Mouse (Mus musculus) MEL (cell line): Measurements from ENCODE around the gene Pard3. TPM values are rescaled to one million over a fixed set of nuclear protein-coding genes. Genes with fewer than 3 reads are reported as not detected.

Source experiments
- DNase-seq: peaks from one replicate; pipeline ENCODE4 v3.0.0; 2011; ENCODE audit warnings: low read depth, low spot score
- H3K27ac ChIP-seq: 2 replicates; pipeline ENCODE4 v1.5.1; 2012; ENCODE audit warnings: low read depth, mild to moderate bottlenecking, control low read depth, low read length, moderate library complexity; ENCODE audit not compliant: control insufficient read depth
- H3K27me3 ChIP-seq, 2 experiments: fragments of 150-350 bp in 1 of 2; sonication (generic) in 1 of 2; 2 replicates each; pipeline ENCODE4 v1.6.1; 2012; ENCODE audit warnings: low read length in 2 of 2, mild to moderate bottlenecking in 2 of 2, improper control_type of control experiment in 1 of 2, moderate library complexity in 1 of 2; ENCODE audit not compliant: insufficient read depth in 2 of 2, control insufficient read depth in 1 of 2
- H3K36me3 ChIP-seq, 2 experiments: 2 replicates each; pipeline ENCODE4 v1.6.1; 2012 to 2014; ENCODE audit warnings: low read length in 2 of 2, improper control_type of control experiment in 1 of 2, inconsistent platforms in 1 of 2, mild to moderate bottlenecking in 1 of 2; ENCODE audit not compliant: insufficient read depth in 2 of 2, control insufficient read depth in 1 of 2
- H3K4me1 ChIP-seq, 2 experiments: fragments of 150-350 bp in 1 of 2; sonication (generic) in 1 of 2; 2 replicates each; pipeline ENCODE4 v1.6.1; 2012; ENCODE audit warnings: low read length in 2 of 2, improper control_type of control experiment in 1 of 2, mild to moderate bottlenecking in 1 of 2; ENCODE audit not compliant: insufficient read depth in 2 of 2, control insufficient read depth in 1 of 2
- H3K4me3 ChIP-seq, 2 experiments: fragments of 150-350 bp in 1 of 2; sonication (generic) in 1 of 2; 2 replicates each; pipeline ENCODE4 v1.5.1; 2012; ENCODE audit warnings: low read depth in 2 of 2, low read length in 2 of 2, mild to moderate bottlenecking in 2 of 2, moderate library complexity in 2 of 2, control low read depth in 1 of 2, improper control_type of control experiment in 1 of 2; ENCODE audit not compliant: control insufficient read depth in 1 of 2, insufficient read depth in 1 of 2
- H3K79me2 ChIP-seq: 2 replicates; pipeline ENCODE4 v1.6.1; 2012; ENCODE audit warnings: mild to moderate bottlenecking, low read length, moderate library complexity; ENCODE audit not compliant: control insufficient read depth, poor library complexity, insufficient read depth
- H3K9ac ChIP-seq: 2 replicates; pipeline ENCODE4 v1.6.1; 2012; ENCODE audit warnings: low read depth, mild to moderate bottlenecking, control low read depth, low read length, moderate library complexity; ENCODE audit not compliant: control insufficient read depth, poor library complexity, severe bottlenecking
- H3K9me3 ChIP-seq: fragments of 150-350 bp; sonication (generic); replicated peaks from 2 replicates; pipeline ENCODE4 v1.6.1; 2012; ENCODE audit warnings: mild to moderate bottlenecking, low read length, improper control_type of control experiment, moderate library complexity; ENCODE audit not compliant: insufficient read depth
- BHLHE40 ChIP-seq: IDR thresholded peaks from 2 replicates; pipeline ENCODE4 v1.6.1; 2012; ENCODE audit warnings: low read depth, mild to moderate bottlenecking, inconsistent platforms, low read length, improper control_type of control experiment, borderline replicate concordance
- CHD1 ChIP-seq: IDR thresholded peaks from 2 replicates; pipeline ENCODE4 v1.6.1; 2012; ENCODE audit warnings: low read depth, mild to moderate bottlenecking, inconsistent platforms, low read length, improper control_type of control experiment
- CHD2 ChIP-seq: IDR thresholded peaks from 2 replicates; pipeline ENCODE4 v1.6.1; 2011; ENCODE audit warnings: low read length, improper control_type of control experiment
- CTCF ChIP-seq, 3 experiments: IDR thresholded peaks in 2 of 3; conservative IDR thresholded peaks in 1 of 3; 2 replicates each; pipeline ENCODE4 v1.5.1; 2011 to 2012; ENCODE audit warnings: low read length in 3 of 3, low read depth in 2 of 3, mild to moderate bottlenecking in 2 of 3, improper control_type of control experiment in 1 of 3, inconsistent platforms in 1 of 3, mixed read lengths in 1 of 3, moderate library complexity in 1 of 3; ENCODE audit not compliant: control insufficient read depth in 1 of 3, insufficient read depth in 1 of 3, poor library complexity in 1 of 3, severe bottlenecking in 1 of 3
- ELF1 ChIP-seq: IDR thresholded peaks from 2 replicates; pipeline ENCODE4 v1.6.1; 2014; ENCODE audit warnings: low read depth, mild to moderate bottlenecking, inconsistent platforms, low read length, improper control_type of control experiment, moderate library complexity
- EP300 ChIP-seq, 2 experiments: IDR thresholded peaks; 2 replicates each; pipeline ENCODE4 v1.6.1; 2011; ENCODE audit warnings: improper control_type of control experiment in 2 of 2, low read length in 2 of 2, low read depth in 1 of 2, mild to moderate bottlenecking in 1 of 2
- ETS1 ChIP-seq: IDR thresholded peaks from 2 replicates; pipeline ENCODE4 v1.6.1; 2012; ENCODE audit warnings: low read depth, mild to moderate bottlenecking, inconsistent platforms, low read length, improper control_type of control experiment, moderate library complexity
- GABPA ChIP-seq: IDR thresholded peaks from 2 replicates; pipeline ENCODE4 v1.6.1; 2012; ENCODE audit warnings: low read depth, mild to moderate bottlenecking, inconsistent platforms, low read length, improper control_type of control experiment, moderate library complexity
- HCFC1 ChIP-seq: IDR thresholded peaks from 2 replicates; pipeline ENCODE4 v1.6.1; 2012; ENCODE audit warnings: low read depth, mild to moderate bottlenecking, inconsistent platforms, low read length, improper control_type of control experiment, moderate library complexity
- JUND ChIP-seq: IDR thresholded peaks from 2 replicates; pipeline ENCODE4 v1.6.1; 2011; ENCODE audit warnings: low read depth, mild to moderate bottlenecking, improper control_type of control experiment, low read length
- KAT2A ChIP-seq: conservative IDR thresholded peaks from 2 replicates; pipeline ENCODE4 v1.6.1; 2012; ENCODE audit warnings: low read depth, low read length, improper control_type of control experiment, inconsistent platforms
- MAFK ChIP-seq: IDR thresholded peaks from 2 replicates; pipeline ENCODE4 v1.6.1; 2011; ENCODE audit warnings: low read depth, mild to moderate bottlenecking, low read length, improper control_type of control experiment, borderline replicate concordance
- MEF2A ChIP-seq: IDR thresholded peaks from 2 replicates; pipeline ENCODE4 v1.6.1; 2014; ENCODE audit warnings: low read depth, mild to moderate bottlenecking, inconsistent platforms, low read length, improper control_type of control experiment; ENCODE audit not compliant: poor library complexity, insufficient replicate concordance, severe bottlenecking; ENCODE audit errors: extremely low read depth
- MXI1 ChIP-seq: IDR thresholded peaks from 2 replicates; pipeline ENCODE4 v1.6.1; 2011; ENCODE audit warnings: mild to moderate bottlenecking, low read depth, low read length, improper control_type of control experiment
- MYB ChIP-seq: IDR thresholded peaks from 2 replicates; pipeline ENCODE4 v1.6.1; 2011; ENCODE audit warnings: mild to moderate bottlenecking, low read depth, low read length, improper control_type of control experiment
- MYC ChIP-seq: IDR thresholded peaks from 2 replicates; pipeline ENCODE4 v1.6.1; 2011; ENCODE audit warnings: low read depth, mild to moderate bottlenecking, low read length, improper control_type of control experiment, moderate library complexity
- NRF1 ChIP-seq: IDR thresholded peaks from 2 replicates; pipeline ENCODE4 v1.6.1; 2014; ENCODE audit warnings: low read depth, mild to moderate bottlenecking, inconsistent platforms, low read length, improper control_type of control experiment, moderate library complexity; ENCODE audit not compliant: poor library complexity, insufficient read depth, severe bottlenecking
- RCOR1 ChIP-seq: IDR thresholded peaks from 2 replicates; pipeline ENCODE4 v1.6.1; 2012; ENCODE audit warnings: low read depth, mild to moderate bottlenecking, inconsistent platforms, low read length, improper control_type of control experiment
- SMC3 ChIP-seq: IDR thresholded peaks from 2 replicates; pipeline ENCODE4 v1.6.1; 2011; ENCODE audit warnings: low read depth, low read length, improper control_type of control experiment
- TAL1 ChIP-seq: IDR thresholded peaks from 2 replicates; pipeline ENCODE4 v1.6.1; 2012; ENCODE audit warnings: mild to moderate bottlenecking, inconsistent platforms, low read length, moderate library complexity, mixed read lengths
- TBP ChIP-seq: IDR thresholded peaks from 2 replicates; pipeline ENCODE4 v1.8.0; 2011; ENCODE audit warnings: low read depth, low read length, improper control_type of control experiment
- TCF12 ChIP-seq: IDR thresholded peaks from 2 replicates; pipeline ENCODE4 v1.6.1; 2014; ENCODE audit warnings: low read depth, mild to moderate bottlenecking, inconsistent platforms, low read length, improper control_type of control experiment, moderate library complexity
- UBTF ChIP-seq: IDR thresholded peaks from 2 replicates; pipeline ENCODE4 v1.6.1; 2012; ENCODE audit warnings: low read depth, mild to moderate bottlenecking, inconsistent platforms, low read length, improper control_type of control experiment, moderate library complexity, borderline replicate concordance; ENCODE audit not compliant: insufficient read depth
- USF1 ChIP-seq: IDR thresholded peaks from 2 replicates; pipeline ENCODE4 v1.6.1; 2014; ENCODE audit warnings: low read depth, mild to moderate bottlenecking, inconsistent platforms, low read length, improper control_type of control experiment, moderate library complexity
- USF2 ChIP-seq, 2 experiments: IDR thresholded peaks; 2 replicates each; pipeline ENCODE4 v1.6.1; 2011 to 2012; ENCODE audit warnings: improper control_type of control experiment in 2 of 2, low read length in 2 of 2, borderline replicate concordance in 1 of 2, inconsistent platforms in 1 of 2, low read depth in 1 of 2, mild to moderate bottlenecking in 1 of 2; ENCODE audit not compliant: insufficient read depth in 1 of 2
- ZKSCAN1 ChIP-seq: IDR thresholded peaks from 2 replicates; pipeline ENCODE4 v1.6.1; 2012; ENCODE audit warnings: low read depth, mild to moderate bottlenecking, inconsistent platforms, low read length, improper control_type of control experiment, moderate library complexity
- ZMIZ1 ChIP-seq: IDR thresholded peaks from 2 replicates; pipeline ENCODE4 v1.6.1; 2012; ENCODE audit warnings: low read depth, mild to moderate bottlenecking, inconsistent platforms, low read length, improper control_type of control experiment, moderate library complexity
- ZNF384 ChIP-seq: IDR thresholded peaks from 2 replicates; pipeline ENCODE4 v1.6.1; 2012; ENCODE audit warnings: low read depth, mild to moderate bottlenecking, inconsistent platforms, low read length, improper control_type of control experiment
- polyA plus RNA-seq, 2 experiments: library from polyadenylated mRNA; stranded (reverse) in 1 of 2; unstranded in 1 of 2; fragments of >175 nt in 1 of 2; fragments of >200 nt in 1 of 2; gene quantifications; 2 replicates each; pipeline versions ENCODE4 v1.2.1 to v1.2.4; 2012; ENCODE audit warnings: low replicate concordance in 2 of 2, low read depth in 1 of 2; ENCODE audit not compliant: insufficient read length in 2 of 2, insufficient read depth in 1 of 2, missing spikeins in 1 of 2
- total RNA-seq: library from RNA; depleted of rRNA; stranded (reverse); fragments of 300-350 nt; gene quantifications from 2 replicates; pipeline ENCODE4 v1.2.3, GENCODE M21; 2012

The Pard3 gene
- total and polyA plus RNA-seq, 3 experiments, result not detected

DNA sequence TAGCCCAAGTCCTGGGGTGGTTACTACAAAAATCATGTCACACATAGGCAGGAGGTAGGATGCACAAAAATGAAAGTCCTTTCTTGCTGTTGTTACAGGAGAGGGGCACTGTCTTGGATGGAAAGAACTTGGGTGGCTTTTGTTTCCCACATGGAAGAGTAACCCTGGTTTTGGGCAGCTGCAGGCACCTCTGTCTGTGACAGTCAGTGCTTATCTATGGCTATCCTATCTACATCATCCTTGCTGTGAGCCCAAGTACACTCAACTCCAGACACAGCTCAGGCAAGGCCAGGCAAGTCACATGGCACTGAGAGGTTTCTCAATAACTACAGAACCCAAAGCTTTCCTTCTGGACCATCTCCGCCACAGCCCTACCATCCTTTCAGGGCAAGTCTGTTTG lies 506.8 kb downstream of the Pard3 start:
- H3K4me3 ChIP-seq, result no peak overlapping the region
- no peak overlapping the region for H3K9ac ChIP-seq
- H3K79me2 ChIP-seq, result no peaks in the 10 kb centered on the region
- H3K4me1 ChIP-seq, result no peaks in the 10 kb centered on the region
- H3K27me3 ChIP-seq, result no peaks in the 10 kb centered on the region
- no peak for DNase-seq
- no peak overlapping the region for H3K27ac ChIP-seq
- H3K36me3 ChIP-seq, result no peaks in the 10 kb centered on the region
- no peaks in the 10 kb centered on the region for H3K9me3 ChIP-seq
- TF ChIP-seq CTCF (IDR thresholded peaks at IDR 0.05 in 2 of 3, conservative IDR thresholded peaks at IDR 0.05 in 1 of 3; ENCODE audit: control insufficient read depth in 1 of 3, insufficient read depth in 1 of 3, low read depth in 2 of 3, low read length in 3 of 3, poor library complexity in 1 of 3, severe bottlenecking in 1 of 3) (no peak), SMC3 (no peak), RCOR1 (no peak), MEF2A (no peak), CHD1 (no peak), TAL1 (no peak), JUND (no peak), TCF12 (no peak), EP300 (IDR thresholded peaks at IDR 0.05; ENCODE audit: low read depth in 1 of 2, low read length in 2 of 2) (no peak), UBTF (no peak), MXI1 (no peak), MYC (no peak), KAT2A (no peak), USF1 (no peak), TBP (no peak), ZKSCAN1 (no peak), BHLHE40 (no peak), USF2 (IDR thresholded peaks at IDR 0.05; ENCODE audit: borderline replicate concordance in 1 of 2, insufficient read depth in 1 of 2, low read depth in 1 of 2, low read length in 2 of 2) (no peak), GABPA (no peak), ZMIZ1 (no peak)

DNA sequence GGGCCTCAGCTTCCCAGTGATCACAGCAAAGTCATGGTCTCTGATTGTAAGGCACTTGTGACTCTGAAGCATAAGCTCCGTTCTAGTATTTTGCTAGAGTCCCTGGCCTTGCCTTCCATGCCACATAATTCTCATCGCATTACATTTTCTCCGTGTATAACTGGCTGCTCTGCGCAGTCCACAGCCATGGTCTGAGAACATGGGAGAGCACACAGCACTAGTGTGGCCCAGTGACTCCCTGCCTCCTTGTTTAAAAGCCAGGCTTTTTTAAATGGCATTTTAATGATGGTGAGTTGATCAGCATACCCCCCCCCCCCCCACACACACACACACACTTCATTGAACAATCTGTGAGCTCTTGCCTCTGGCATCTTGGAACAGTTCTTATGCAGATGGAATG lies 508.8 kb downstream of the Pard3 start:
- Histone ChIP-seq H3K9me3 (no peaks in the 10 kb centered on the region), H3K4me1 (no peaks in the 10 kb centered on the region), H3K9ac (no peak overlapping the region), H3K27me3 (no peaks in the 10 kb centered on the region), H3K79me2 (no peaks in the 10 kb centered on the region), H3K4me3 (no peak overlapping the region), H3K36me3 (no peaks in the 10 kb centered on the region), H3K27ac (no peak overlapping the region)
- TF ChIP-seq NRF1 (no peak), CHD1 (no peak), ZNF384 (no peak), TCF12 (no peak), HCFC1 (no peak), MYB (no peak), CTCF (IDR thresholded peaks at IDR 0.05 in 2 of 3, conservative IDR thresholded peaks at IDR 0.05 in 1 of 3; ENCODE audit: control insufficient read depth in 1 of 3, insufficient read depth in 1 of 3, low read depth in 2 of 3, low read length in 3 of 3, poor library complexity in 1 of 3, severe bottlenecking in 1 of 3) (no peak), CHD2 (no peak), ETS1 (no peak), MAFK (no peak), ELF1 (no peak)
- no peak for DNase-seq
